Mouse (Mus musculus): ENCODE results near the gene Garnl3.

GRCm38 (mm10) chr2:32962875-32963220 lies 168.6 kb downstream of the Garnl3 start:
- TF ChIP-seq CTCF (IDR thresholded peaks at IDR 0.05; ENCODE audit: low read depth, low read length), result no peak
- no peak for TF ChIP-seq GATA1 (IDR thresholded peaks at IDR 0.05; ENCODE audit: borderline replicate concordance, low read length)
- TF ChIP-seq POLR2AphosphoS5 (IDR thresholded peaks at IDR 0.05; ENCODE audit: insufficient replicate concordance, low read depth, low read length), result no peak
